ENCODE assay signal across 15 mouse cellular contexts in genomic region chr6:94686048-94686447, GRCm38 (mm10). TPM values are rescaled to one million over a fixed set of nuclear protein-coding genes. Genes with fewer than 3 reads are reported as not detected.
DNase-seq lines count a peak whose midpoint lies in the region; ATAC-seq and TF ChIP-seq lines count a peak whose summit lies in the region.
"Had no signal": no experiment of that assay in that cellular context is flagged by ENCODE, and none has a peak within 500 bp of the region (broad histone marks: within the 10 kb centered on the region; RNA-seq: fewer than 3 reads in every experiment).

No protein-coding gene starts in this region.

- H3K9me3 ChIP-seq in heart, postnatal 0 days (replicated peaks; ENCODE audit: control insufficient read depth, low read length): no peaks in the 10 kb centered on the region
- no peaks in the 10 kb centered on the region for H3K9me3 ChIP-seq in MEL (replicated peaks; ENCODE audit: insufficient read depth, low read length)
- no peaks in the 10 kb centered on the region for H3K9me3 ChIP-seq in liver, embryonic 15.5 days (replicated peaks)
- H3K9me3 ChIP-seq: limb, embryonic 15.5 days had no signal

- H3K27ac ChIP-seq in heart, postnatal 0 days (ENCODE audit: low read depth): peak overlapping the region; percentile 72
- no peak overlapping the region for H3K27ac ChIP-seq in MEL (ENCODE audit: control insufficient read depth, low read depth, low read length)
- H3K27ac ChIP-seq in liver, embryonic 15.5 days (replicated peaks): 0 out of 2 replicates have a peak overlapping the region, but pooled peaks have one; percentile 24
- H3K27ac ChIP-seq: limb, embryonic 15.5 days had no signal

- no peak overlapping the region for H3K9ac ChIP-seq in heart, postnatal 0 days (replicated peaks; ENCODE audit: low read depth, low read length)
- H3K9ac ChIP-seq in MEL (ENCODE audit: control insufficient read depth, low read depth, low read length, poor library complexity, severe bottlenecking): no peak overlapping the region
- H3K9ac ChIP-seq in liver, embryonic 15.5 days: no peak overlapping the region
- H3K9ac ChIP-seq: forebrain, postnatal 0 days; limb, embryonic 15.5 days had no signal

- H3K79me2 ChIP-seq in MEL (ENCODE audit: control insufficient read depth, insufficient read depth, low read length, poor library complexity): no peaks in the 10 kb centered on the region; the same call in 1 of the 2 replicates

- TF ChIP-seq CTCF in heart, postnatal 0 days (IDR thresholded peaks at IDR 0.05; ENCODE audit: low read depth): no peak
- TF ChIP-seq CTCF in MEL (IDR thresholded peaks at IDR 0.05 in 2 of 3, conservative IDR thresholded peaks at IDR 0.05 in 1 of 3; ENCODE audit: control insufficient read depth in 1 of 3, insufficient read depth in 1 of 3, low read depth in 2 of 3, low read length in 3 of 3, poor library complexity in 1 of 3, severe bottlenecking in 1 of 3): no peak

- no peaks in the 10 kb centered on the region for H3K36me3 ChIP-seq in heart, postnatal 0 days (replicated peaks; ENCODE audit: control insufficient read depth, insufficient read depth, low read length)
- H3K36me3 ChIP-seq in MEL (ENCODE audit: control insufficient read depth in 1 of 2, insufficient read depth in 2 of 2, low read length in 2 of 2): peaks cover 0 to 6% of the 10 kb centered on the region in 2 experiments; a peak in 2 of 4 replicates
- H3K36me3 ChIP-seq in liver, embryonic 15.5 days (replicated peaks): no peaks in the 10 kb centered on the region
- H3K36me3 ChIP-seq: limb, embryonic 15.5 days had no signal

- no peak for DNase-seq in heart, postnatal 0 days (ENCODE audit: low spot score)
- DNase-seq in heart, adult 11 months: no peak
- DNase-seq in MEL (ENCODE audit: low read depth, low spot score): peak; percentile 75
- no peak for DNase-seq in urinary bladder, postnatal 10 days (ENCODE audit: low spot score)
- DNase-seq in natural killer cell, adult 2 months (ENCODE audit: low spot score in 2 of 2): no peak
- no peak for DNase-seq in lung, postnatal 25 days (ENCODE audit: low spot score)
- DNase-seq: forebrain, postnatal 0 days; kidney, adult 8-10 months; kidney, postnatal 25 days; lung, postnatal 4 days; midbrain, embryonic 14.5 days; retina, postnatal 1 day had no signal

- no peak overlapping the region for H3K4me3 ChIP-seq in heart, postnatal 0 days (ENCODE audit: low read depth, low read length)
- no peak overlapping the region for H3K4me3 ChIP-seq in MEL (ENCODE audit: control insufficient read depth in 1 of 2, insufficient read depth in 1 of 2, low read depth in 2 of 2, low read length in 2 of 2)
- H3K4me3 ChIP-seq in liver, embryonic 15.5 days (replicated peaks): no peak overlapping the region
- H3K4me3 ChIP-seq: limb, embryonic 15.5 days had no signal

- TF ChIP-seq RAD21 in MEL (IDR thresholded peaks at IDR 0.05; ENCODE audit: low read depth, low read length): no peak

- WGBS in heart, postnatal 0 days: 48% methylated on average over 6 of the region's 6 CpGs
- WGBS in liver, embryonic 15.5 days (ENCODE audit: insufficient replicate concordance): 28% methylated on average over 6 of the region's 6 CpGs

- no peak for ATAC-seq in heart, postnatal 0 days (ENCODE audit: insufficient read depth, low read depth)
- peak; percentile 79 for ATAC-seq in erythroblast, adult 5-6 weeks (replicated peaks; ENCODE audit: low FRiP score, poor library complexity, severe bottlenecking)
- ATAC-seq in liver, embryonic 15.5 days (ENCODE audit: insufficient read depth): peak; percentile 82
- ATAC-seq: forebrain, postnatal 0 days had no signal

- no peak overlapping the region for H3K4me2 ChIP-seq in heart, postnatal 0 days (ENCODE audit: low read depth, low read length)
- peak overlapping the region; percentile 16; the same call in 1 of the 2 replicates for H3K4me2 ChIP-seq in liver, embryonic 15.5 days
- H3K4me2 ChIP-seq: limb, embryonic 15.5 days had no signal

- H3K27me3 ChIP-seq in heart, postnatal 0 days (ENCODE audit: control insufficient read depth, insufficient read depth, low read length): no peaks in the 10 kb centered on the region
- H3K27me3 ChIP-seq in MEL (ENCODE audit: control insufficient read depth in 1 of 2, insufficient read depth in 2 of 2, low read length in 2 of 2): no peaks in the 10 kb centered on the region
- peaks cover 9% of the 10 kb centered on the region for H3K27me3 ChIP-seq in liver, embryonic 15.5 days
- H3K27me3 ChIP-seq: limb, embryonic 15.5 days had no signal

- TF ChIP-seq EP300 in heart, postnatal 0 days (IDR thresholded peaks at IDR 0.05; ENCODE audit: low read depth): no peak
- TF ChIP-seq EP300 in MEL (IDR thresholded peaks at IDR 0.05; ENCODE audit: low read depth in 1 of 2, low read length in 2 of 2): peak; percentile 76 to 88

- TF ChIP-seq POLR2A in MEL (IDR thresholded peaks at IDR 0.05; ENCODE audit: control insufficient read depth in 1 of 2, insufficient read depth in 1 of 2, low read depth in 1 of 2, low read length in 2 of 2, poor library complexity in 1 of 2): no peak

- peaks cover 69% of the 10 kb centered on the region for H3K4me1 ChIP-seq in heart, postnatal 0 days (ENCODE audit: control insufficient read depth, insufficient read depth)
- peaks cover 15 to 16% of the 10 kb centered on the region in 2 experiments for H3K4me1 ChIP-seq in MEL (ENCODE audit: control insufficient read depth in 1 of 2, insufficient read depth in 2 of 2, low read length in 2 of 2)
- peaks cover 72% of the 10 kb centered on the region for H3K4me1 ChIP-seq in liver, embryonic 15.5 days (replicated peaks)

TF ChIP-seq in MEL, 35 proteins besides CTCF, POLR2A, EP300 and RAD21:
- TF ChIP-seq HCFC1 (IDR thresholded peaks at IDR 0.05; ENCODE audit: low read depth, low read length): no peak
- peak; percentile 91 for TF ChIP-seq GATA1 (IDR thresholded peaks at IDR 0.05; ENCODE audit: low read depth, low read length)
- peak; percentile 95 for TF ChIP-seq ZNF384 (IDR thresholded peaks at IDR 0.05; ENCODE audit: low read depth, low read length)
- peak; percentile 67 for TF ChIP-seq TAL1 (IDR thresholded peaks at IDR 0.05; ENCODE audit: low read length)
- peak; percentile 54 for TF ChIP-seq SIN3A (IDR thresholded peaks at IDR 0.05; ENCODE audit: low read length)
- peak; percentile 97 for TF ChIP-seq ETS1 (IDR thresholded peaks at IDR 0.05; ENCODE audit: low read depth, low read length)
- no peak for TF ChIP-seq KAT2A (conservative IDR thresholded peaks at IDR 0.05; ENCODE audit: low read depth, low read length)
- TF ChIP-seq MXI1 (IDR thresholded peaks at IDR 0.05; ENCODE audit: low read depth, low read length): peak; percentile 50; the same call in 1 of the 2 replicates
- TF ChIP-seq MYB (IDR thresholded peaks at IDR 0.05; ENCODE audit: low read depth, low read length): no peak
- peak; percentile 84; the same call in 1 of the 2 replicates for TF ChIP-seq BHLHE40 (IDR thresholded peaks at IDR 0.05; ENCODE audit: borderline replicate concordance, low read depth, low read length)
- TF ChIP-seq MAZ (IDR thresholded peaks at IDR 0.05; ENCODE audit: low read depth, low read length): peak; percentile 58; the same call in 1 of the 2 replicates
- peak; percentile 75 for TF ChIP-seq RCOR1 (IDR thresholded peaks at IDR 0.05; ENCODE audit: low read depth, low read length)
- TF ChIP-seq MAX (IDR thresholded peaks at IDR 0.05; ENCODE audit: low read length): peak; percentile 77
- TF ChIP-seq USF1 (IDR thresholded peaks at IDR 0.05; ENCODE audit: low read depth, low read length): peak; percentile 69
- peak; percentile 95 for TF ChIP-seq TCF12 (IDR thresholded peaks at IDR 0.05; ENCODE audit: low read depth, low read length)

RNA-seq across cellular contexts. Expression of gene Lrig1, which starts 13.9 kb away (rescaled TPM):
- 50.2 and 54.3 TPM in 2 replicates for total RNA-seq in heart, postnatal 0 days (2014; rRNA removed; ENCODE audit: low replicate concordance)
- polyA plus RNA-seq in heart, postnatal 0 days (2015; fragmentation: Nextera tagmentation; extraction: Ambion mirVana): 7.1 and 7.3 TPM in 2 replicates
- total RNA-seq in MEL (2012; rRNA removed): 0.52 and 0.58 TPM in 2 replicates
- under 1 TPM in 1 of 2 experiments, not detected in 1; 0.75 TPM for polyA plus RNA-seq in MEL (2012; ENCODE audit: insufficient read depth in 1 of 2, insufficient read length in 2 of 2, low read depth in 1 of 2, low replicate concordance in 2 of 2, missing spikeins in 1 of 2)
- total RNA-seq in erythroblast, adult 5-6 weeks (2015; ENCODE audit: low replicate concordance): 1.2 and 2.5 TPM in 2 replicates
- 1.3 and 2.5 TPM in 2 replicates for total RNA-seq in erythroblast, adult 5-6 weeks (2017; ENCODE audit: low replicate concordance)
- 2.7 and 4.5 TPM in 2 replicates for polyA plus RNA-seq in liver, embryonic 15.5 days (2015; fragmentation: Nextera tagmentation; extraction: Ambion mirVana)

Comparison
In these comparisons a context has a peak if more than half of its experiments do, and no peak if none do; other contexts are left out.
1. RNA of gene Lrig1, which starts 13.9 kb away (total RNA-seq): 50.2 to 54.3 TPM in heart, postnatal 0 days; 1.2 to 2.5 TPM in erythroblast, adult 5-6 weeks and 0.52 to 0.58 TPM in MEL; every median in the first group is over 10 times any median in the second.